In the genomic region with DNA sequence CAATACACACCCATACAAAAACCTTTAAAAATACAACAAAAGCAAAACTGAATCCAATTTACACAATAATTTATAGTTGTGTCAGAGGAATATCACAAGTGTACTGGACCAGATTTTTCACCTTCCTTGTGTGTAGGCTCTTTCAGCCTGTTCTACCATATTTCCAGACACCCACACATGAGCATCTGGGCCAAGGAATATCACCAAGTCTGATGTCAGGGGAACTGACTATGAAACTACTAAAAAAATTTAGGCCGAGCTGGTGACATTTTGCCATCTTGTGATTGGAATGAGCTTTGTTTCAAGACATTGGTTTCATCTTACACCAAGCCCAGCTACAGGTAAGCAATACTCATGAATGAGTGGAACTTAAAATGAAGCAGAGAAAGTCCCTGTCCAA, we compare ENCODE assay signal across 27 mouse cellular contexts.
DNase-seq lines count a peak whose midpoint lies in the region; ATAC-seq and TF ChIP-seq lines count a peak whose summit lies in the region.
"Had no signal": no experiment of that assay in that cellular context is flagged by ENCODE, and none has a peak within 500 bp of the region (broad histone marks: within the 10 kb centered on the region; RNA-seq: fewer than 3 reads in every experiment).

No protein-coding gene starts in this region.

- no peak for DNase-seq in frontal cortex, postnatal 14 days (ENCODE audit: low spot score in 2 of 2)
- DNase-seq in left cerebral cortex, adult 11 months (ENCODE audit: low spot score) = peak; percentile 28
- DNase-seq in left cerebral cortex, postnatal 4 days = no peak
- peak; percentile 57 to 75 for DNase-seq in layer of hippocampus, adult 2 months (ENCODE audit: low spot score in 2 of 2)
- DNase-seq in left cerebral cortex, adult 2 months (ENCODE audit: extremely low spot score in 1 of 2, low spot score in 2 of 2) = no peak
- DNase-seq in kidney, adult 11 months = no peak
- no peak for DNase-seq in adrenal gland, postnatal 14 days
- DNase-seq: adrenal gland, postnatal 10 days; cerebellum, adult 11-12 months; cerebellum, adult 9-11 months; gastrocnemius, postnatal 10 days; heart, postnatal 14 days; kidney, adult 2 months; kidney, postnatal 36 days; lung, postnatal 4 days; thymus, postnatal 25 days had no signal

- intact Hi-C loops in left cerebral cortex, postnatal 4 days (cut with DNase I) = no loop called here
- intact Hi-C loops in left cerebral cortex, adult 2 months (cut with DNase I) = loop anchor here (5.0 kb wide), 1 partner anchor 101 kb away; no protein-coding TSS in a partner anchor

- ATAC-seq in frontal cortex, adult (ENCODE audit: low TSS enrichment) = peak; percentile 74
- ATAC-seq: activated CD4-positive, CD25-positive, alpha-beta regulatory T cell, adult 4 months; forebrain, embryonic 16.5 days; hindbrain, embryonic 16.5 days had no signal

- peak overlapping the region; percentile 81 for H3K27ac ChIP-seq in layer of hippocampus, adult 2 months
- peak overlapping the region; percentile 53 for H3K27ac ChIP-seq in left cerebral cortex, adult 2 months
- H3K27ac ChIP-seq: limb, embryonic 13.5 days; midbrain, embryonic 12.5 days; neural tube, embryonic 12.5 days; stomach, embryonic 15.5 days had no signal

- no peak for TF ChIP-seq CTCF in layer of hippocampus, adult 2 months (conservative IDR thresholded peaks at IDR 0.05)
- no peak for TF ChIP-seq CTCF in left cerebral cortex, adult 2 months (IDR thresholded peaks at IDR 0.05)

- H3K4me3 ChIP-seq in layer of hippocampus, adult 2 months = no peak overlapping the region
- H3K4me3 ChIP-seq in left cerebral cortex, adult 2 months = no peak overlapping the region
- H3K4me3 ChIP-seq: erythroblast, embryonic 14.5 days; limb, embryonic 13.5 days; megakaryocyte, embryonic 14.5 days; midbrain, embryonic 12.5 days; myocyte; neural tube, embryonic 12.5 days; stomach, embryonic 15.5 days had no signal

Comparison
In these comparisons a context has a peak if more than half of its experiments do, and no peak if none do; other contexts are left out.
1. DNase-seq: peak in left cerebral cortex, adult 11 months (single experiment) and layer of hippocampus, adult 2 months (2 of 2); none in frontal cortex, postnatal 14 days (0 of 2), left cerebral cortex, postnatal 4 days (single experiment), left cerebral cortex, adult 2 months (0 of 2), kidney, adult 11 months (single experiment) and adrenal gland, postnatal 14 days (single experiment).